Mouse (Mus musculus): ENCODE measurements around the gene Mau2. TPM values are rescaled to one million over a fixed set of nuclear protein-coding genes. Genes with fewer than 3 reads are reported as not detected.

Mau2 gene
- polyA plus RNA-seq (2012), result 1.5 TPM in 2 replicates

DNA sequence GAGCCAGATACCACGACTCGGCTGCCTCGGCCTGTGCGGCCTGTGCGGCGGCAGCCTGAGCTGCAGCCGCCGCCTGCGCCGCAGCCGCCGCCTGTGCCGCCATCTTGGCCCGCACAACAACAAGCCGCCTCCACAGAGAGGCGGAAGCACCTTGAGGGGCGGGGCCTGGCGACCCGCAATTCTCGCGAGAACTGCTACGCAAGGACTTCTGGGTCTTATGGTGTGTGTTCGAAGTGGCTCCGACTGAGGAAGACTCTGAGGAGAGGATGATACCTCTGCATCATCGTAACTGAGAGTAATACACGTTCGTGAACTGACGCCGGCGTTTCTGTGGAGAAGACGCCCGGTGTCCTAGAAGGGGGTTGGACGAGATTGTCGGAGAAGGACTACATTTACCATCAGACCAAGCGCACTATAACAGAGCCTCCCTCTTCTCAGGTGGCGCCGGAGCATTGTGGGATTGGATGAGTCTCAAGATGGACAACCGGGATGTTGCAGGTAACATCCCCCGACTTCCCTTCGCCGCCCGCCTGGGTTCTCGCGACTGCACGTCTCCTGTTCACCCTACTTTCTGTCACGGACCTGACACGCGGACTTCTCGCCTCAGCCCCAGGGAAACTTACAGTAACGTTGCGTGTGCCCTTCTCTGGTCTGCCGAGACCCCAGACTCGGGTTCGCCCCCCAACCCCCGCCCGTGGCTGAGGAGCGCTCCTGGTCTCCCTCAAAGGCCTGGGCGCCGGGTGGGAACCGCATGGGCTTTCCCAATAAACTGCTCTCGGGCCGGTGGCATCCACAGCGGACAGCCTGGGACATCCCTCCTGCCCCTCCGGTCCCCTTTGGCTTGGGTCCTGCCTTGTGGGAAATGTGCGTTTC is at the start of gene Mau2, which contains the start of gene Sugp1:
TSS of gene Mau2 (minus strand) at position 152 of the 873 bp plus-strand sequence.
TSS of gene Sugp1 (plus strand) at position 231 of the 873 bp plus-strand sequence.
- no peak for TF ChIP-seq GATA1 (IDR thresholded peaks at IDR 0.05; ENCODE audit: low read length)
- TF ChIP-seq TAL1 (IDR thresholded peaks at IDR 0.05; ENCODE audit: low read length), result no peak
- no peaks in the 10 kb centered on the region for H3K27me3 ChIP-seq (ENCODE audit: control insufficient read depth)
- H3K9me3 ChIP-seq (ENCODE audit: control insufficient read depth, low read length), result no peaks in the 10 kb centered on the region
- peak within 1 kb of the TSS; percentile 80 for H3K4me3 ChIP-seq (replicated peaks)
- H3K36me3 ChIP-seq (ENCODE audit: control insufficient read depth), result peaks cover 24% of the 10 kb centered on the region
- peaks cover 55% of the 10 kb centered on the region for H3K4me1 ChIP-seq (ENCODE audit: control insufficient read depth)

DNA sequence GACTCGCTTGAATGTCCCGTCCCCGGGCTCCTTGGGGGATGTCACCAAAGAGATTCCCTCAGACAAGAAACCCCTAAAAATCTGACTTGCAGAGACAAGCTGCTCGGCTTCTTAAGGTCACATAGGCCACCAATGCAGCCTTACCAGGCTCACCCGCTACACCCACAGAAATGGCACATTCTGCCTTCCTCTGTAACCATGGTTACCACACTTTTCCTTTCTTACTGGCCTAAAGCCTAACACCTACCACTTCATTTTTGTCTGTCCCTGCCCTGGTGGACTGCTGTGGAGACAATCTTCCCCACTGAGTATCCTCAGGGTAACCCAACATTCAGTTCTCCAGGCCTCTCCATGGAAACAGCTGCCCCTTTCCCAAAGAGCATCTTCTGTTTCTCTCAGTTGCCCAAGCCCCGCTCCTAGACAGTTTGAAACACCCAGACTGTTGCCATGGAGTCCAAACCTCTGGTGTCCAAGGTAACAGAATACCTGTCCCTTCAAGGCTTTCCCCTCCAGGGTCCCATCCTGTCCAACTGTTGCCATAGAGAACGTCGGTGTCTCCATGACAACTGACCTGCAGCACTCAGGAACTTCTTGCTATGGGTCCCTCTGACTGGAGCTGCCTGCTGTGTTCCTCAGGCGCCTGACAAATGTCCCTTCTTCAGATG is 46.9 kb upstream of the Mau2 start:
- Histone ChIP-seq H3K4me3 (replicated peaks) (no peak overlapping the region), H3K4me1 (ENCODE audit: control insufficient read depth) (no peaks in the 10 kb centered on the region), H3K27me3 (ENCODE audit: control insufficient read depth) (peaks cover 62% of the 10 kb centered on the region), H3K36me3 (ENCODE audit: control insufficient read depth) (no peaks in the 10 kb centered on the region), H3K9me3 (ENCODE audit: control insufficient read depth, low read length) (no peaks in the 10 kb centered on the region)
- TF ChIP-seq GATA1 (IDR thresholded peaks at IDR 0.05; ENCODE audit: low read length) (no peak), TAL1 (IDR thresholded peaks at IDR 0.05; ENCODE audit: low read length) (no peak)

DNA sequence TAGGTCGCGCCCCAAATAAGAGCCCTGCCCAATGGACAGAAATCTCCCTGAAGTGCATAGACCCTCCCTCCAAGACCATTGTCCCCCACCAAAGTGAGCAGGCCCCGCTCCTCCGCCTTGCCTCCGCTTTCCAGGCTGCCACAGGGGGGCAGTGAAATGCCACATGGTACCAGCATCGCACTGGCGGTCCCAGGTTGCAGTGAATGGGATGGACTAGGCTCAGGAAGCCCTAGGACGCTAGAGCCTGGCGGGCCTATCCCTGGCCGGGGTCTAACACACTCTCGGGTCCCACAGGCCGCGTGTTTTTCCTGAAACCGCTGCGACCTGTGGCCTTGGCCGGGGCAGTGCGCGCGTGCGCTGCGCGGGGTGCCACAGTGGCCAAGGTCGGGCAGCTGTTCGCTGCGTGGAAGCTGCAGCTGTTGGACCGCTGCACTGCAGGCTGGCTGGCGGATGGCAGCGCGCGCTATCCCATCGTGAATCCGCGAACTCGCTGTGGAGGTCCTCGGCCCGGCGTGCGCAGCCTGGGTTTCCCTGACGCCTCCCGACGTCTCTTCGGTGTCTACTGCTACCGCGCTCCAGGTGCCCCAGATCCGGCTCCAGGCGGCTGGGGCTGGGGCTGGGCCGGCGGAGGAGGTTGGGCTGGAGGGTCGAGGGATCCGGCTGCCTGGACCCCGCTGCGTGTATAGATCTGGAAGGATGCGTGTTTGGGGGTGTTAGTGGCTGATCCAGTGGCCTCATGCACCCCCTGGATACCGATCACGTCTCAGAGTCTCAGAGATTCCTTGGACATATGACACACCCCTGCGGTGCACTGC is 45.5 kb upstream of the Mau2 start:
- Histone ChIP-seq H3K9me3 (ENCODE audit: control insufficient read depth, low read length) (no peaks in the 10 kb centered on the region; the same call in 1 of the 2 replicates), H3K4me3 (replicated peaks) (no peak overlapping the region), H3K4me1 (ENCODE audit: control insufficient read depth) (no peaks in the 10 kb centered on the region), H3K36me3 (ENCODE audit: control insufficient read depth) (no peaks in the 10 kb centered on the region), H3K27me3 (ENCODE audit: control insufficient read depth) (peaks cover 76% of the 10 kb centered on the region)
- TF ChIP-seq TAL1 (IDR thresholded peaks at IDR 0.05; ENCODE audit: low read length), result no peak
- TF ChIP-seq GATA1 (IDR thresholded peaks at IDR 0.05; ENCODE audit: low read length), result no peak

GRCm38 (mm10) chr8:70087237-70087636 is 44.7 kb upstream of the Mau2 start:
- Histone ChIP-seq H3K27me3 (ENCODE audit: control insufficient read depth) (peaks cover 83% of the 10 kb centered on the region), H3K4me3 (replicated peaks) (no peak overlapping the region), H3K9me3 (ENCODE audit: control insufficient read depth, low read length) (no peaks in the 10 kb centered on the region; the same call in 1 of the 2 replicates), H3K36me3 (ENCODE audit: control insufficient read depth) (no peaks in the 10 kb centered on the region), H3K4me1 (ENCODE audit: control insufficient read depth) (no peaks in the 10 kb centered on the region)
- TF ChIP-seq TAL1 (IDR thresholded peaks at IDR 0.05; ENCODE audit: low read length), result no peak
- TF ChIP-seq GATA1 (IDR thresholded peaks at IDR 0.05; ENCODE audit: low read length), result no peak

DNA sequence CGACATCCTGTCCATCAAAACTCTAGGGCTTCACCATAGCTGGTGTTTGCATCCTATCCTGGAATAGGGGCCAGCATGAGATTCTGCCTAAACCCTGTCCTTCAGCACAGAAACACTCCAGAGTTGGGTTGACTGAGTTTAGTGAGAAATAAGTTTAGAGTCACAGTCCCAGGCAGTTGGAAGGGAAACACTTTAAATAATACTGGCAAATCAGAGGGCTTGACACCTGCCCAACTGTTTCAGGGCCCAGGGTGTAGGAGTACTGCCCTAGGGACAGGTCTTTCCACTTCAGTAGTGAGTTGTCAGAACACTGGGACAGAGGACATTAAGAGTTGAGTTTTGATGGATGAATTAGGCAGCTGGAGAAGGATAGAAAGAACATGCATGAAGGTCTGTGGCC is 43.6 kb upstream of the Mau2 start:
- Histone ChIP-seq H3K27me3 (ENCODE audit: control insufficient read depth) (peaks cover 92% of the 10 kb centered on the region), H3K9me3 (ENCODE audit: control insufficient read depth, low read length) (no peaks in the 10 kb centered on the region; the same call in 1 of the 2 replicates), H3K36me3 (ENCODE audit: control insufficient read depth) (no peaks in the 10 kb centered on the region), H3K4me1 (ENCODE audit: control insufficient read depth) (no peaks in the 10 kb centered on the region), H3K4me3 (replicated peaks) (no peak overlapping the region)
- TF ChIP-seq TAL1 (IDR thresholded peaks at IDR 0.05; ENCODE audit: low read length), result no peak
- no peak for TF ChIP-seq GATA1 (IDR thresholded peaks at IDR 0.05; ENCODE audit: low read length)

GRCm38 (mm10) chr8:70084191-70085065 is 41.9 kb upstream of the Mau2 start:
- Histone ChIP-seq H3K4me1 (ENCODE audit: control insufficient read depth) (no peaks in the 10 kb centered on the region), H3K36me3 (ENCODE audit: control insufficient read depth) (no peaks in the 10 kb centered on the region), H3K27me3 (ENCODE audit: control insufficient read depth) (peaks cover 83% of the 10 kb centered on the region), H3K4me3 (replicated peaks) (peak overlapping the region; percentile 13), H3K9me3 (ENCODE audit: control insufficient read depth, low read length) (no peaks in the 10 kb centered on the region; the same call in 1 of the 2 replicates)
- no peak for TF ChIP-seq TAL1 (IDR thresholded peaks at IDR 0.05; ENCODE audit: low read length)
- no peak for TF ChIP-seq GATA1 (IDR thresholded peaks at IDR 0.05; ENCODE audit: low read length)

DNA sequence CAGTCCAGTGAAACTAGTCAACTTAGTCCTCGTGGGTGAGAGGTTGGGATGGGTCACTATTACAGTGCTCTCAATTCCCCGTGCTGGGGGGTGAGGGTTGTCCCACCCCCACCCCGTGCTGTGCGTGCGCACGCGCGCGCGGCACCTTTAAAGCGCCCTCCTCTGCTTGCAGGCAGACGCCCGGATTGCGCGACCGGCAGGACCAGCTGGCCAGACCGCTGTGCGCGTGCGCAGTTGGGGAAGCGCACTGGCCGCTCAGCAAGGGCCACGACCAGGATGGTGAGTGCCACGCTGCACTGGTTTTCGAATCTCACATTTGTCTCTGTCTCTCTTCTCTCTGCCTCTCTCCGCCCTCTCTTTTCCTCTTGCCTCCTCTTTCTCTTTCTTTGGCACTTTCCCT is 40.8 kb upstream of the Mau2 start, which contains the start of gene Hapln4:
TSS of gene Hapln4 (plus strand) at position 173 of the 400 bp plus-strand sequence.
- Histone ChIP-seq H3K4me3 (replicated peaks) (peak within 1 kb of the TSS; percentile 13), H3K9me3 (ENCODE audit: control insufficient read depth, low read length) (no peaks in the 10 kb centered on the region; the same call in 1 of the 2 replicates)

GRCm38 (mm10) chr8:70081976-70082375 is 39.4 kb upstream of the Mau2 start:
- Histone ChIP-seq H3K9me3 (ENCODE audit: control insufficient read depth, low read length) (no peaks in the 10 kb centered on the region; the same call in 1 of the 2 replicates), H3K27me3 (ENCODE audit: control insufficient read depth) (peaks cover 60% of the 10 kb centered on the region), H3K4me3 (replicated peaks) (no peak overlapping the region), H3K36me3 (ENCODE audit: control insufficient read depth) (no peaks in the 10 kb centered on the region), H3K4me1 (ENCODE audit: control insufficient read depth) (no peaks in the 10 kb centered on the region)
- TF ChIP-seq TAL1 (IDR thresholded peaks at IDR 0.05; ENCODE audit: low read length), result no peak
- no peak for TF ChIP-seq GATA1 (IDR thresholded peaks at IDR 0.05; ENCODE audit: low read length)

More for the DNA sequence above, 40.8 kb upstream of the Mau2 start, which contains the start of gene Hapln4:
- Histone ChIP-seq H3K36me3 (ENCODE audit: control insufficient read depth) (no peaks in the 10 kb centered on the region), H3K27me3 (ENCODE audit: control insufficient read depth) (peaks cover 73% of the 10 kb centered on the region), H3K4me1 (ENCODE audit: control insufficient read depth) (no peaks in the 10 kb centered on the region)
- TF ChIP-seq TAL1 (IDR thresholded peaks at IDR 0.05; ENCODE audit: low read length) (no peak), GATA1 (IDR thresholded peaks at IDR 0.05; ENCODE audit: low read length) (no peak)

All from erythroblast, embryonic 14.5 days (primary cell).